Mouse (Mus musculus) layer of hippocampus, adult 11-12 months (tissue): ENCODE measurements around the gene Ppih.
"Not testable (repeated sequence)": the region's sequence is repeated elsewhere in the genome, so short reads cannot be mapped to it uniquely, and the experiment has no call there.

Experiments used
- DNase-seq: peaks from one replicate; pipeline ENCODE4 v3.0.0; 2022; ENCODE audit warnings: low spot score

Ppih gene

DNA sequence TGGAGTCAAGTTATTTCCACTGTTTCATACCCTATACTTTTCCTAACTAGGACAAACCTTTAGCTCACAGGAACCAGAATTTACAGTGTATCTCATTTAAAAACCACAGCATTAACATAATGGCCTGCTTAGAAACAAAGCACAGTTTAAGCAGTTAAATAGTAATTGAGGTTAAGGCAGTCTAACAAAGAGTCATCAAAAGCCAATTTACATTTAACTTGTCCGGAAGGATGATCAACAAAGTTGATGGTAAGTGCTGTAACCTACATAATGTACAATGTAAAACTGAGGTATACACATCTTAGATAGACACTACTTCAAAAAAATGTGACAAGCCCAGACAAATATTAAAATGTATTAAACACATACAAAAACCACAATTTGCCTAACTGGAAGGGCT is 28.4 kb downstream of the Ppih start:
- DNase-seq = no peak

DNA sequence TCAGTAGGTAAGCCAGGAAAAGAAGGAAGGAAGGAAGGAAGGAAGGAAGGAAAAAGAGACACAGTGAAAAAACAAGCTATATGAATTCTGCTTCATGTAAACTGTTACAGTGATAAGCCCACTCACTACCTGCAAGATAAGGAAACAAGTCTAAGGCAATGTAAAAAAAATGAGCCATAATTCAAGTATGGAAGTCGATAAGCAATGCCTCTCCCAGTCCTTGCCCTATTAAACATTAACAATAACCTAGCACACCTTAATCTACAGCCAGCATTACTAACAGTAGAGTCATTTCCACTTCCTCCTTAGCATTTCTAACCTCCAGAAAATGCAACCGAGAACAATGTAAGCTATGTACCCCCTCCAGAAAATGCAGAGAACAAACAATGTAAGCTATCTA is 35.0 kb downstream of the Ppih start:
- DNase-seq = no peak

DNA sequence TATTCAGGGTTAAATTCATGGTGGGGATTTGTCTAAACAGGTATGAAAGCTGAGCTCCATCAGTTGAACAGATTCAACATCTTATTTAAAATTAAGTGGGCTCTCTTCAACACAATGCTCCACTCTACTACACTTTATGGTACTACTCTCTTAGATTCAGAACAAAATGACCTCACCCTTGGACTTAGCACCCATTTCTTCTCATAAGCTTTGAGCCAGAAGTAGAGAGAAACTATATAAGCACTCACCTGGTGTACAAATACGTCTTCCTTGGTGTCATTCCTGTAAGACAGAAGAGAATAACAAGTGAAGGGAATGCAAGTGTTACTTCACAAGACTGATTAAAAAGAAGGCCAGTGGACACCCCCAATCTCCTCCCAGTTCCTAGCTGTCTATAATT is 35.5 kb downstream of the Ppih start:
- DNase-seq = no peak

DNA sequence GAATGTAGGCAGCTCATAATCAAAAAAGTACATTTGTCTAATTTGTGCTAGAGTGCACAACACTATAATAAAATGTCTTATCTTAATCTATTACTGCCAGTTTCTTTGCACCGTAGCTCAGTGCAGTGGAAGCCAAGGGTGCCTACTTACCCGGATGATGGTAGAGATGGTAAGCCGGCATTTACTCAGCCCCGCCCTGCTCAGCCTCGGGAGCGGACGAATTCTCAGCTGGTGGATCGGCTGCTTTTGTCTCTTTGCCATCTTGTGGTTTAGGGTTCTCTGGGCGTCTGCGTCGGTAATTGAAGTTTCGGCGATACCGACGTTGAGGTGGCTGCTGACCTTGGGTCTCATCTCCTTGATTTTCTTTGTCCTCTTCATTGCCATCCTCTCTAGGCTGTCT is 41.6 kb downstream of the Ppih start:
- not testable (repeated sequence) for DNase-seq

DNA sequence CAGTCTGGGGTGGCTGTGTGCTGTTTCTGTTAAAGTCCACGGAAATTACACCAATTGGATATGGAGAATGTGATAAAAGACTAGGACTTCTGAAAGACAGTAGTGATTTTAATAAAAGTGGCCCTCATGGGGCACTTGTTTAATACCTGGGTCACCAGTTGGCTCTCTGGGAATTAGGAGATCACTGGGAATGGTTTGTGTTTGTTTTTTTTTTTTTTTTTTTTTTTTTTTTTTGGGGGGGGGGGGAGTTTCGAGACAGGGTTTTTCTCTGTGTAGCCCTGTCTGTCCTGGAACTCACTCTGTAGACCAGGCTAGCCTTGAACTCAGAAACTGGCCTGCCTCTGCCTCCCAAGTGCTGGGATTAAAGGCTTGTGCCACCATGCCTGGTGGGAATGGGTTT is 44.6 kb downstream of the Ppih start:
- DNase-seq = no peak

DNA sequence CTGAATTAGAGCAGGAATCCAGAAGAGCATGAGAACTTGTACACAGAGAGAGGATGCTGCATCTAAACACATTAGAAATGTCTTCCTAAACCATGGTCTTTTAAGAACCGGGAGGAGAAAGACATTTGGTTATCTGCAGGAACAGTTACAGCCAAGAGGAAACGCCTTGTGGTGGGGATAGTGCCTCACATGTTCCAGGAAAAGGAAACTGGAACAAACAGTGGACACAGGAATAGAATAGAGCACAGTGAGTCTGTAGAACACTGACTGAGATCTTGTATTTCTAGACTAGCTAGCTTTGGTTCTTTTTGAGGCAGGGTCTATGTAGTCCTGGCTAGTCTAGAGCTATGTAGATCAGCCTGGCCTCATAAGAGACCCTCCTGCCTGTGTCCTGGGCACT is 45.1 kb downstream of the Ppih start:
- DNase-seq = no peak

DNA sequence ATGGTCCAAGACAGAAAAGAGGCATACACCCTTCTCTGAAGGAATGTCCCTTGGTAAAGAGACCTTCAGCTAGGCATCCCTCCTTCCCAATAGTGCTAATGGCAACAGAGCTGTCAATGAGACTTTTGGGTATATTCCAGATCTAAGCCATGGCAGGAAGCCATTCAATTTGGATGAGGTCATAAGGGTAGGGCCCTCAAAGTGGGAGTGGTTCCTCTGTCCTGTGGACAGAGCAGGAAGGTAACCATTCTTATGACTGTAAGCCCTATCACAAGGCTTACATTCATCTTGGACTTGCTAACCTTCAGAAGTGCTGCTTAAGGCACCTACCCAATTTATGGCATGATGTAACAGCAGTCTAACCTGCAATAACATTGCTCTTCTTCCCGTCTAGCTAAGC is 45.7 kb downstream of the Ppih start:
- no peak for DNase-seq

DNA sequence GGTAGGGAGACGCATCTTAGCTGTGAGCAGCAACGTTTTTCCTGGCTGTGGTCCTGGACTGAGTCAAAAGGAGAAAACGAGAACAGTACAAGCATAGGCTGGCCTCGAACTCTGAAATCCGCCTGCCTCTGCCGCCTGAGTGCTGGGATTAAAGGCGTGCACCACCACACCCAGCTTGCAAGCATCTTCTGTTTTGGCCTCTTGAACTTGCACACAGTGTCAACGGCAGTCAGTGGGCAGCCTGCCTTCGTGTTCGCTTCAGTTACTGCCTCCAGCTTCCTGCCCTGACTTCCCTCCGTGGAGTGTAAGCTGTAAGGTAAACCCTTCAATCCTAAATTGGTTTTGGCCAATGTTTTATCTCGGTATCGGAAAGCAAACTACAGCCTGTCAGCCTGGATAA is 53.7 kb downstream of the Ppih start:
- DNase-seq = no peak

DNA sequence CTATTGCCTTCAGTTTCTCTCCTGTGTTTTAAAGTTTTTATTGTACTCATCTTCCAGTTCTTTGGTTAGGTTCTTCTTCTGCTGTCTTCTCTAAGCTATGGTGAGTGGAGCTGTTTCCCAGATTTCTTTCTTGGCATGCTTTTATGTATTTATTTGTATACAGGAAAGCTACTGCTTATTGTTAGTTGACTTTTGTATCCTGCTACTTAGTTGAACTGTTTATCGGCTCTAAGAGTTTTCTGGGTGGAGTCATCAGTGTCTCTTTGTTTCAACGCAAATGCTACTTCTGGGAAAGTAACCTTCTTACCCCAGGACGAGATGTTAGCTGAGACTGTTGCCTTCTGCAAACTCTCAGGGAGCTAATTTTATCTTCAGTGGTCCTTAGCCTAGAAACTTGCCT is 56.9 kb downstream of the Ppih start:
- no peak for DNase-seq

DNA sequence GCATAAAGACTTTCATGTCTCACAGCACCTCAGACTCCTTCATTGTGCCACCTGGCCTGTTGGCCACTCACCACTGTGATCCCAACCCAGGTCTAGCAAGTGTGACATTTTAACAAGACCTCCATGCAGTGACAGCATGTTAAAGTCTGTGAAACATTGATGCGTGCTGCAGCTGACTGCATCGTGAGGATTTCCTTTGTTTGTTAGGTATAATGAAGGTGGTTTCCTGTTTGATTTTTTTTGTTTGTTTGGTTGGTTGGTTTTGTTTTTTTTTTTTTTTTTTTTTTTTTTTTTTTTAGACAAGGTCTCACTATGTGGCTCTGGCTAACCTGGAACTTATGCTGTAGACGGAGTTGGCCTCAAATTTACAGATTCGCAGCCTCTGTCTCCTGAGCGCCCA is 57.9 kb downstream of the Ppih start:
- DNase-seq = no peak

DNA sequence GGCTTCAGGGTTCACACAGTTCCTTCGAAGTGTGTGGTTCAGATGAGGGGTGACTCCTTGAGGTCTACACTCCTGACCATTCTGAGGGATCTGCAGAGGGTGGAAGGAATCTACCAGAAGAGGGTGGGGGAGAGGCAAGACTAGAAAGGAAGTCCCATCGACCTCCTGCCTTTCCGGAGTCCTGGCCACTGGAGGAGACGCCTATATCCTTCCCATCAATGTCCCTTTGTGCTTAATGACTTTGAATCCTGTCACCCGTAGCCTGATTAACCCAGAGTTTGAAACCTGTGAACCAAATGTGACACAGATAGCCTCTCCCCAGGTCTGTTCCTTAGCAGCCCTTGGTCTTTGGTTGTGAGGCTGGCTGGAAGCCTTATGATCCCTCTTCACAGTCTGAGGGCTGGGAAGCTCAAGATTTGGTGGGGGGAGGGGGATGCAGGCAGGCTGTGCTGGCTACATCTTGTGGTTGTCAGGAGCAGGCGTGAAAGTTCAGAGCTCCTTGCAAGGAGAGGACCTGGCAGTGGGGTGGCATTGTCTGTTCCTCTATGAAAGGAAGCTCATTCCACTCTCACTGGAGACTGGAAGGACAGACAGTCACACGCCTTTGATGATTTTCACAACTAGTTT is 59.1 kb downstream of the Ppih start:
- no peak for DNase-seq

DNA sequence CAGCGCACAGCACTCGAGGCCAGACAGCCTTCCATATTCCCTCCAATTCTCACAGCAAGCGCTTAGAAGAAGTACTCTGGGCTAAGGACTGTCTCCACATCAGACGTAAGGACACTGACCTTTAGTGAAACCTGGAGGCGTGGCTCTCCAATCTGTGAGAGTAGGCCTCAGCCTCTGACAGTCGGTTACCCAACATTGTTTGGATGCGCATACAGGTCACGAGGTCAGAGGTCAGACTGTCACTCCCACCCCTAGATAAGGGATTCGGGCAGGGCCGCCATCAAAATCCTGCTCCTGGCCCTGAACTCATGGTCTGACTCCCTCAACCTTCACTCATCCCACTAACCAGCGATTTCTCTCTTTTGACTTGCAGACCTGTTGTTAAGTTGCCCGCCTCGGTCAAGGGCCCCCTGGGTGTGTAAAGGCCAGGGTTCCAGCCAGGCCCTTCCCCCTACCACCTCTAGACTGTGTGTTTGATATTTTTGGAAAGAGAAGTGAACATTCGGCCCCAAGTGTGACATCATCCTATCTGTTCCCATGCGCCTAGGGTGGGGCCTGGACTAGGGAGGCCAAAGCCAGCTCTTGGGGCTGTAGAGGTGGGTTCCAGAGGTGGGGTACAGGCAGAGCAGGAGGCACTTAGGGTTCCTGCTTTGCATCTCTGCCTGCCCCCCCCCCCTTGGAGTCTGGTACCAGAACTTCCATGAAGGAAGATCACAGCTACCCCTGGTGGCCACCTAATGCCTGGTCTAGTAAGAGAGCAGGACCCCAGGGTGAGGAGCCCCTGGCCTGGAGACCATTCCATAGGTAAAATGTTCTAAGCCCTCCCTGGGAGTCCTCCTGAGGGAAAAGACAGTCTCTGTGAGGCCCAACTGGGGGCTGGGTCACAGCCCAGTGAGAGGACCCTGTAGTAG is 60.7 kb downstream of the Ppih start:
- DNase-seq = no peak

DNA sequence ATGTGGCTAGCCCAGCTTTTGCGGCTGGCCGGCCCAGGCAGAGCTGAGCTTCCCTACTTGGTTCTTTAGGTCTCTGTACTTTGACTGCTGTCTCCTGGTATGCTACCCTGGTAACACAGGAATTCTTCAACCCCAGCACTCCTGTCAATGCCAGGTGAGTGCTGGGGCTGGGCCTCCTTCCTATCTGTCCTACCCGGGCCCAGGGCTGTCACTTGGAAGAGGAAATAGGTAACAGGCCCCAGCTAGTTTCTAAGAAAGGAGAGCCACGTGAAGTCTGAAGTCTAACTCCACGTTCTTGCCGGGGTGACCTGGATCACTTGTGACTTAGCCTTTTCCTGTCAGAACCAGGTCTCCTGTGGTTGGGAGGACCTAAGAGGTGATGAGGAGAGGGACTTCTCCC is 63.3 kb downstream of the Ppih start:
- no peak for DNase-seq

DNA sequence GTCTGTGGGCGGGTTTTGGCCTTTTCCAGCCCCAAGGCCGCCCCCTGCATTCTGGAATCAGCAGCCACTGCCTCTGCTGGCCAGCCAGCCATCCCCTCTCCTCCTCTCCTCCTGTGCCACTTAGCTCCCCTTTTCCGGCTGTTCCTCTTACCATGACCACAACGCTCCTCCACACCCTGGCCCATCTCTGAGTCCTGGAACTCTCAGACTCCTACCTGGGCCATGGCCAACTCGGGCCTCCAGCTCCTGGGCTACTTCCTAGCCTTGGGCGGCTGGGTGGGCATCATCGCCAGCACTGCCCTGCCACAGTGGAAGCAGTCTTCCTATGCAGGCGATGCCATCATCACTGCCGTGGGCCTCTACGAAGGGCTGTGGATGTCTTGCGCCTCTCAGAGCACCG is 65.0 kb downstream of the Ppih start, which contains the start of gene Cldn19:
Gene Cldn19 (plus strand): TSS at position 64 of the 400 bp plus-strand sequence.
- no peak for DNase-seq

DNA sequence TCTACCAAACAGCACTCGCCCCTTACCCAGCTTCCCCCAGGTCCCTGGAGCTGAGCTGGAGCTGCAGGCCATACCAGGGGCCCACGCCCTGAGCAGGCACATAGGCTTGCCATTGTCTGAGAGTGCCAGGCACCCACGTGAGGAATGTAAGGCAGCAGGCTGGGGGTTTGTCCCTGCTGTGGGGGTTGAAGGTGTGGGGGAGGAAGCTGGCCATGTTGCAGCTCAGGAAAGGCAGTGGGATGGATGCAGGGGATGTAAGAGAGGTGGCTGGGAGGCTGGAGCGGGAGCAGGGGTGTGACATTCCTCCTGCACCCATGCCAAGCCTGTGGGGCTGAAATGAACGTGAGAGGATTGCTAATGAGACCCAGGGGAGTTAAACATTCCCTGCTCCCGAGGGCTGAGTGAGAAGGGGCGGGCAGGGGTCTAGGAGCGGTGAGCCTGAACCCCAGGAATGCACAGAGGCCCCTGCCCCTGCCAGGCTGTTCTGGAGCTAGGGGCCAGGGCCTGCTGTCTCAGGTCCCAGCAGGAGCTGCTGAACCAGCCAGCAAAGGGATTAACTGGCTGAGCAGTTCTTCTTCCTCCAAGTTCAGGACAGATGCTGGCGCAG is 66.2 kb downstream of the Ppih start:
- no peak for DNase-seq

DNA sequence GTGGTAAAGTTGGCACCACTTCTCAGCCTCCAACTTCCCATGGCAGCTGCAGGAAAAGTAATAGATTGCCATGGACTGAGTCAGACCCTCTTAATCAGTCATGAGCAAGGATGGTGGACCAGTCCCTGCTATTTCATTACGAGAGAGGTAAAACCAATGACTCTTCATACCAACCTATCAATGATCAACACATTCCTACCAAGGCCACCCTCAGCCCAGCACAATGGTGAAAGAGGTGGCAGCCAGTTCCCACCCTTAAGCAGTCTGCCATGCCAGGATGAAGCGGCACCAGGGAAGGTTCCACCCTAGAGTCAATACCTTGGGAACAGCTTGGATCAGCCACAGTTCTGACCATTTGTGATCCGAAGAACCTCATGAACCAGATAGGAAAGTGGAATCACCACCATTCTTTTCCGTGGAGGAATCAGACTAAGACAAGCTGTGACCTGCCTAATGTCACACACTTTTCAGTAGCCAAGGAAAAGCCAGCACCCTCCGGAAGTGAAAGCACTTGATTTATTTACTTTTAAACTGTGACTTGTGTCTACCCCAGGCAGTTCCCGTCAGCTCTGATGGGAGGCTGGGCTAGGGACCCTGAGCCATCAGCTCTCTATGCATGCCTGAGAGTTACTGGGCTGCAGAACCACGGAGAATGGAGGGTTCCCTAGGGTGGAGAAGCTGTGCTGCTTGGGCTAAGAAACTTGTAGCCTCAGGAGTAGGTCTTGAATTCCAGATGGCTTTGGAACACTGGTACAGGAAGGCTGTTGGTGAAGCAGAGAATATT is 68.1 kb downstream of the Ppih start:
- DNase-seq = no peak
